Mouse (Mus musculus) erythroblast, adult 5-6 weeks (primary cell): ENCODE measurements around the gene Comt. TPM values are rescaled to one million over a fixed set of nuclear protein-coding genes. Genes with fewer than 3 reads are reported as not detected.

Experiments used
- ATAC-seq: replicated peaks from 2 replicates; pipeline ENCODE4 v1.8.0; 2016; ENCODE audit warnings: moderate number of reproducible peaks, mild to moderate bottlenecking, moderate TSS enrichment, inconsistent platforms; ENCODE audit not compliant: poor library complexity, low FRiP score, severe bottlenecking
- total RNA-seq, 2 experiments: library from RNA; stranded (forward) in 1 of 2; stranded (reverse) in 1 of 2; fragments of 150-400 nt in 1 of 2; fragments of 200-764, 138-1000 nt in 1 of 2; gene quantifications; 2 replicates each; pipeline versions ENCODE4 v1.2.3 to v1.2.4; 2015 to 2017; ENCODE audit warnings: low replicate concordance in 2 of 2

Gene Comt
- total RNA-seq, 2 experiments from 2014 or later, result 27.9 to 29.1 TPM

- peak; percentile 89 for ATAC-seq
These were observed 16.8 kb upstream of the Comt start for GRCm38 (mm10) chr16:18443385-18443841.

- no peak for ATAC-seq
These were observed 9.5 kb upstream of the Comt start for GRCm38 (mm10) chr16:18436128-18436527.

DNA sequence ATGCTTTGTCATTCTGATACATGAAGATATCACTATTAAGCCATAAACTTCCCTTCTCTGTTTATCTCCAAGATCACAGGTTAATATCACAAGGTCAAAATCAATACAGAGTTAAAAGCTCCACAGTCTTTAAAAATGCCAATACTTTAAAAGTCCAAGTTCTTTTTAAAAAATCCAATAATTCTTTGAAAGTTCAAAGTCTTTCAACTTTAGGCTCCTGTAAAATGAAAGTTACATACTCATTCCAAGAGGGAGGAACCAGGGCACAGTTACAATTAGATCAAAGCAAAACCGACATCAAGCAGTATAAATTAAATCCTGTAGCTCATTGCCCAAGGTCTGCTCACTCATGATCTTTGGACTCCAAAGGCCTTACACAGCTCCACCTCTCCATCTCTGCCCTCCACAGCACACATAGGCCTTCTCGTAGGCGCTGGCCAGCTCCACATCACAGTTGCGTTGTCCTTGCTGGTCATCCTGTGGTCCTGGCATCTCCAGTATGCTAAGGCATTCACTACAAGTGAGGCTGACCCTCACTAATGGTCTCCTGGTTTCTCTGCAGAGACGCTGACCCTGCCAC lies 6.8 kb upstream of the Comt start:
- ATAC-seq, result no peak

GRCm38 (mm10) chr16:18430641-18431212 lies 4.1 kb upstream of the Comt start:
- no peak for ATAC-seq

GRCm38 (mm10) chr16:18429641-18430040 lies 3.0 kb upstream of the Comt start:
- no peak for ATAC-seq

DNA sequence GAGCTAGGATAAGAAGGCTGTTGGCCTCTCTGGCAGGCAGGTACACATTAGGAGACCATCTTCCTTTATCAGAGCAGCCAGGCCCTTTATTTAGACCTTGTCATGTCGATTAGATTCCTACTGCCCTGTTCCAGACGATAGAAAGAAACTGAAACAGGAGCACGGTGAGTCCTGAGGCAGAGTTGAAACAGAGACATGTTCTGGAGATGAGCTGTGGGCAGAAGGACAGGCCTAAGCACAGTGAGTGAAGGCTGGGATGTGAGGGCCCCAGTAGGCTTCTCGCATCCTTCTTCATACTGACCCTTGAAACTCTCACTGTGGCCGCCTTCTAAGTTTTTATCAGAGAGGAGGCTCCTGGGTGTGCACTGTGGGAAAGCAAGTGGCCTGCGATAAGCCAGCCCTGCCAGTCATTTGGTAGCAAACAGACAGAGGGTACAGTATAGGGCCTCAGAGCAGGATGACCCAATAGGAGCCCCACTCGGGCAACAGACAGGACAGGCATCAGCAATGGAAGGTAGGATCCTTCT lies 1.9 kb upstream of the Comt start:
- ATAC-seq, result peak; percentile 73

- ATAC-seq, result peak; percentile 2; the same call in 1 of the 2 replicates
These were observed 1.4 kb upstream of the Comt start for GRCm38 (mm10) chr16:18428011-18428515.

GRCm38 (mm10) chr16:18426215-18426791 lies 349 bp downstream of the Comt start, which contains the start of gene Txnrd2:
Gene Txnrd2 (plus strand): TSS chr16:18426384.
- peak; percentile 55 for ATAC-seq

GRCm38 (mm10) chr16:18425475-18426214 lies 1.0 kb downstream of the Comt start:
- ATAC-seq, result no peak

GRCm38 (mm10) chr16:18424364-18425045 lies 2.1 kb downstream of the Comt start:
- ATAC-seq, result no peak

DNA sequence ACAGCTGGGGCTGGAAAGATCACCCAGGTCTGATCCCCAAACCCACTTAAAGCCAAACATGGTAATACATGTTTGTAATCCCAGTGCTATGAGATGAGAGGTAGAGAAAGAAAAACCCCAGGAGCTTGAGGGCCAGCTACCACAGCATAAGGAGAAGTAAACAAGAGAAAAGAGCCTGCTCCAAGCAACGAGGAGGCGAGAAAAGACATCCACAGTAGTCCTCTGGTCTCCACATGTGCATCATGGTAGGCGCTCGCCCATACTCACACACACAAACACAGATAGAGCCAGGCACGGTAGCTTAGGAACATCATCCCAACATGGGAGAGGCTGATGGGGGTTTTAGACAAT lies 2.8 kb downstream of the Comt start:
- ATAC-seq, result no peak

- ATAC-seq, result no peak
These were observed 3.3 kb downstream of the Comt start for GRCm38 (mm10) chr16:18423203-18423914.

DNA sequence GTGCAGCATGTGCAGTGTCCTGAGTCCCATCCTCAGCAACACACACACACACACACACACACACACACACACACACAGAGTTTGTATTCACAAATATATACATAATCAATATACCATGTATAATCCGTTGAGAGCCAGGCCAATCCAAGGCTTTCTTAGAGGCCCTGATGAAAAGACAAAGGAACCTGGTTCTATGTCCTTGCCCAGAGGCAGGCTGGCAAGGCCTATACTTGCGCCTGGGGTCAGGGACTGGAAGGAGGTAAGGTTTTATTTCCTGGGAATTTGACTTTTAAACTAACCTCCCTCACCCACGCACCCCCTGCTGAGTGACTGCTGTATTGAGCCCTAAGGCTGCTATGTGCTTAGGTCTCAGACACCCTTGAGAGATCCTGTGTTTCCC lies 6.1 kb downstream of the Comt start:
- ATAC-seq, result no peak

DNA sequence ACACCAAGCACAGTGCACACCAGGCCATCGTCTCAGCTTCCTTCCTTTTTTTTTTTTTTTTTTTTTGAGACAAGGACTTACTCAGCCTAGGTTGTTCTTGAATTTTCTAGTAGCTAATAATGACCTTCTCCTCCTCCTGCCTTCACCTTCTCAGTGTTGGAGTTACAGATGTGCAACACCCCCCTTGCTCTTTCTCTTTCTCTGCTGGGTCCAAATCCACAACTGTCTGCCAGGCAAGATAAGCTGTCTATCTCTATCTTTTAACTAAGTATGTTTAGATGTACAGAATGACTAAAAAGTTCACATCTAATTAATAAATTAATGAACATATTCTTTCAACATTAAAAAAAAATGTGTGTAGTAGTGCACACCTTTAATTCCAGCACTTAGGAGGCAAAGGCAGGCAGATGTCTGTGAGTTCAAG lies 7.0 kb downstream of the Comt start:
- no peak for ATAC-seq

GRCm38 (mm10) chr16:18418756-18419602 lies 7.7 kb downstream of the Comt start:
- peak; percentile 41; the same call in 1 of the 2 replicates for ATAC-seq

- no peak for ATAC-seq
These were observed 9.2 kb downstream of the Comt start for GRCm38 (mm10) chr16:18417491-18417890.

DNA sequence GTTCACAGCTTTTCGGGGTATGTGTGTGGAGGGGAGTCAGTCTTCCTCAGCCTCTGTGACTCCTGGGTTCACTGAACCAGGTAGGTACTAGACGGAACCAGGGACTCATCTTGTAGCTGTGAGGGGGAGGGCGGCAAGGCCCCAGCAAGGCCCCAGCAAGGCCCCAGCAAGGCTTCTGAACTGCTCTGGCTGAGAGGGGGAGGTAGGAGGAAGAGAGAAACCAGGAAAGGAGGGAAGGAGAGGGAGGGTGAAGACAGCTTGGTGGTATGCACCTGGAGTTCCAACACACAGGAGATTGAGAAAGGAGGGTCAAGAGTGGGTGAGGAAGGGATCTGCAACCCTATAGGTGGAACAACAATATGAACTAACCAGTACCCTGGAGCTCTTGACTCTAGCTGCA lies 9.8 kb downstream of the Comt start:
- no peak for ATAC-seq

GRCm38 (mm10) chr16:18416094-18416761 lies 10.4 kb downstream of the Comt start:
- no peak for ATAC-seq
